Mouse (Mus musculus) CD8-positive naive resting alpha-beta T cell, adult 57 days (primary cell): Measurements from ENCODE around the gene Tcf7l1. TPM values are rescaled to one million over a fixed set of nuclear protein-coding genes. Genes with fewer than 3 reads are reported as not detected.

ENCODE experiments used
- total RNA-seq: library from RNA; stranded (reverse); gene quantifications from one replicate; pipeline ENCODE4 v1.2.4, GENCODE M21; 2023

Gene Tcf7l1
- total RNA-seq, result 2.5 TPM

DNA sequence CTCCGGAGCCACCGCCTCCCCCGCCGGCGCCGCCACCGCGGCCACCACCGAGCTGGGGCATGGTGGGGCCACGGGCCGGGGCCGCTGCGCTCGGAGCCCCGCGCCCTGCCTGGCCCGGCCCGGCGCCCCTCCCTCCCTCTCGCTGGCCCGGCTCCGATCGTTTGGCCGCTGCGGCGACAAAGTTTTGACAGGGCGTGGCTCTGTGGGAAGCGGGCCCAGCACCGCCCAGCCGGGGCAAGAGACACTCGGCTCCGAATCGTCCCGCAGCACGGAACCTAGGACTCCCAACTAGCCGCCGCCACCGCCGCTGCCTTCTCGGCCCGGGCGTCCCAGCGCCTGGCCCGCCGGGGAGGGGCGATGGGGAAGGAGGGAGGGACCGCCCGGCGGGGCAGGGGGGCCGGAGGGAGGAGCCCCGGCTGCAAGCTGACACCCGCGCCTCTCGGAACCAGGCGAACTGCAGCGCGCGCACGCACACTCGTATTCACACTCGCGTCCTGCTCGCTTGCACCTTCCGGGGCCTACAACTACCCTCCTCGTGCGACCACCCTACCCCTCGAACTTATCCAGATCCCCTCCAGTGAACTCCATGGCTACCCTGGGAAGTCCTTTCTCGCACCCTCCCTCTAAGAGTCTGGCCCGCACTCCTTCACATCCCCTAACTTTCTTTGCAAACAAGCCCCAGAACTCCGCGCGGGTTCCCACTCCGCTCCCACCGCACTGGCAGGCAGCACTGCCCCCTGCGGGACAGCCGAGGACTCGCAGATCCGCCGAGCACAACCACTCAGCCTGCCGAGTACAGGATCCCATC is at the start of gene Tcf7l1:
Gene Tcf7l1, minus strand, starts transcription at position 363 of the 808 bp plus-strand sequence.

GRCm38 (mm10) chr6:72616643-72617288 is 172.3 kb downstream of the Tcf7l1 start, which contains the start of gene Tgoln1:
Gene Tgoln1, minus strand, starts transcription at chr6:72617000.

DNA sequence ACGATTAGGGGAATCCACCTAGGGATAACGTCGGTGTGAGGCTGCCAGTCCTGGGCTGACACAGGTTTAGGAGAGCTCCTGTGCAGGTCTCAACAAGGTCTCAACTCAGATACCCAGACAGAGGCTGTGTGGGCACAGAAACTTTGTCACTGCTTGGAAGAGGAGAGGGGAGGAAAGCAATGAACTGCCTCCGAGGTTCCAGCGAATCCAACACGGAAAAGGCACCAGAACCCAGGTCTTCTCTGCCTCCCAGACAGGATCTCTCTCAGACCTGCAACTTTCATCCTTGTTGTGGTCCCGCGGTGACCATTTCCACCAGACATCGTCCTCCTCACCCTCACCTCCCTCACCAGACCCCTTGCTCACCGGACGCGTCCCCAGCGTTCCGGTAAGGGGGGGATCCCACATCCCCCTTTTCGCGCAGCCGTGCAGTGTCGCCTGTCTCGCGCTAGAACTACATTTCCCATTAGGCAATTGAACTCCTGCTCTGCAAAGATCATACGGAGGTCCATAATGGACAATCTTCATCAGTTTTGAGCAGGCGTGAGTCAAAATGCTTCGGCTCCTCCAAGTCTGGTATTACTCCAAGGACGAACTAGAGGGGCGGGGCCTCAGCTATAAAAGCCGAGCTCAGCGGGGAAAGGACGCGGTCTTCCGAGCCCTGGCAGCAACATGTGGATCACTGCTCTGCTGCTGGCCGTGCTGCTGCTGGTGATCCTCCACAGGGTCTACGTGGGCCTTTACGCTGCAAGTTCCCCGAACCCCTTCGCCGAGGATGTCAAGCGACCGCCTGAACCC is 190.9 kb downstream of the Tcf7l1 start, which contains the start of the genes Elmod3 and Retsat:
Gene Elmod3, minus strand, starts transcription at position 458 of the 798 bp plus-strand sequence.
Gene Retsat, plus strand, starts transcription at position 520 of the 798 bp plus-strand sequence.

Other genes with a start within 250 kb of the Tcf7l1 start
- gene Capg, start 244.9 kb downstream of the Tcf7l1 start, total RNA-seq, result 33.5 TPM
- 13.2 TPM for gene Elmod3, start 190.8 kb downstream of the Tcf7l1 start, total RNA-seq
- gene Retsat, start 190.8 kb downstream of the Tcf7l1 start, total RNA-seq, result 5.8 TPM
- 138 TPM for gene Tgoln1, start 172.3 kb downstream of the Tcf7l1 start, total RNA-seq
- 48.9 TPM for gene Kcmf1, start 110.7 kb upstream of the Tcf7l1 start, total RNA-seq
- 4,067 TPM for gene Tmsb10, start 169.5 kb upstream of the Tcf7l1 start, total RNA-seq